Mouse (Mus musculus) lung, postnatal 0 days (tissue): ENCODE measurements at regions not wholly inside any gene's neighbourhood (a gene's known extent, or its start where the extent isn't known, plus 50 kb on each side); places are given as distances from the start of the nearest gene placed in this dataset.

Experiments
- CTCF ChIP-seq: IDR thresholded peaks from 2 replicates; pipeline ENCODE4 v1.5.1; 2016; ENCODE audit warnings: antibody characterized with exemption, mild to moderate bottlenecking
- EP300 ChIP-seq: IDR thresholded peaks from 2 replicates; pipeline ENCODE4 v1.6.1; 2016; ENCODE audit warnings: antibody characterized with exemption, mild to moderate bottlenecking, control low read depth

DNA sequence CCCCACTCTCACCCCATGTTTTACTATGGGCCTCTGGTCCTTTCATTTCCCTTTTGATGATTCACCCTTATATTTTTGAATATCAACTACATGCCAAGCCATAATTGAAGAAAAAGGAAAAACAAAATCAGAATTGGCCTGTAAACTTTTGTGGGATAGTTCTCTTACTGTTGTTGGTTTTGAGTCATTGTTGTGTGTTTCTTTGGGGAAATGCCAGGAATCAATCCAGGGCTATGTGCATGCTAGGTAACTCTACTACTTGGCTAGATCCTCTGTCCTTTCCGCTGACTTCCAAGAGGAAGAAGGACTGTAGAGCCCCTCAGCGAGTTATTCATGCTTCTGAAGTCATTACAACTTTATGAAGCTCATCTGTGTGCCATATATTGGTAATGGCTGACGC, 175.0 kb upstream of the Cited2 start:
- no peak for TF ChIP-seq EP300
- TF ChIP-seq CTCF = no peak
